Mouse (Mus musculus) myocyte (in vitro differentiated cells): ENCODE data around the gene Ssc4d.

Experiments used
- E2F4 ChIP-seq: IDR thresholded peaks from one replicate; pipeline ENCODE4 v1.6.1; 2011; ENCODE audit warnings: mild to moderate bottlenecking, control low read depth, moderate library complexity; ENCODE audit not compliant: insufficient read depth
- MAX ChIP-seq: IDR thresholded peaks from one replicate; pipeline ENCODE4 v1.6.1; 2011; ENCODE audit warnings: low read depth, mild to moderate bottlenecking, control low read depth

GRCm38 (mm10) chr5:135940587-135940986 lies 33.7 kb downstream of the Ssc4d start:
- no peak for TF ChIP-seq E2F4
- no peak for TF ChIP-seq MAX
